Mouse (Mus musculus): ENCODE results near the gene Aqp11.

Aqp11 gene

GRCm38 (mm10) chr7:97747787-97748497, 9.9 kb upstream of the Aqp11 start:
- no peak for DNase-seq (ENCODE audit: low read depth)

GRCm38 (mm10) chr7:97747176-97747707, 9.2 kb upstream of the Aqp11 start:
- no peak for DNase-seq (ENCODE audit: low read depth)

- no peak for DNase-seq (ENCODE audit: low read depth)
Measured at GRCm38 (mm10) chr7:97745299-97745698, 7.2 kb upstream of the Aqp11 start.

- no peak for DNase-seq (ENCODE audit: low read depth)
Measured at GRCm38 (mm10) chr7:97741756-97742291, 3.7 kb upstream of the Aqp11 start.

GRCm38 (mm10) chr7:97740948-97741347, 2.9 kb upstream of the Aqp11 start:
- DNase-seq (ENCODE audit: low read depth): no peak

- no peak for DNase-seq (ENCODE audit: low read depth)
Measured at GRCm38 (mm10) chr7:97737256-97737637, 842 bp downstream of the Aqp11 start.

- no peak for DNase-seq (ENCODE audit: low read depth)
Measured at GRCm38 (mm10) chr7:97735886-97736420, 2.1 kb downstream of the Aqp11 start.

GRCm38 (mm10) chr7:97735021-97735420, 3.1 kb downstream of the Aqp11 start:
- DNase-seq (ENCODE audit: low read depth): no peak

GRCm38 (mm10) chr7:97733606-97734005, 4.5 kb downstream of the Aqp11 start:
- no peak for DNase-seq (ENCODE audit: low read depth)

GRCm38 (mm10) chr7:97730427-97730826, 7.7 kb downstream of the Aqp11 start:
- DNase-seq (ENCODE audit: low read depth): no peak

- no peak for DNase-seq (ENCODE audit: low read depth)
Measured at GRCm38 (mm10) chr7:97728666-97729614, 9.1 kb downstream of the Aqp11 start.

GRCm38 (mm10) chr7:97726778-97727177, 11.3 kb downstream of the Aqp11 start:
- DNase-seq (ENCODE audit: low read depth): no peak

- DNase-seq (ENCODE audit: low read depth): no peak
Measured at GRCm38 (mm10) chr7:97726080-97726479, 12.0 kb downstream of the Aqp11 start.

- DNase-seq (ENCODE audit: low read depth): no peak
Measured at GRCm38 (mm10) chr7:97725401-97725800, 12.7 kb downstream of the Aqp11 start.

GRCm38 (mm10) chr7:97723646-97724538, 14.2 kb downstream of the Aqp11 start:
- no peak for DNase-seq (ENCODE audit: low read depth)

- no peak for DNase-seq (ENCODE audit: low read depth)
Measured at GRCm38 (mm10) chr7:97722278-97722918, 15.7 kb downstream of the Aqp11 start.

GRCm38 (mm10) chr7:97720109-97720508, 18.0 kb downstream of the Aqp11 start:
- no peak for DNase-seq (ENCODE audit: low read depth)

- no peak for DNase-seq (ENCODE audit: low read depth)
Measured at GRCm38 (mm10) chr7:97719078-97719477, 19.0 kb downstream of the Aqp11 start.

- no peak for DNase-seq (ENCODE audit: low read depth)
Measured at GRCm38 (mm10) chr7:97717326-97717725, 20.8 kb downstream of the Aqp11 start.

GRCm38 (mm10) chr7:97714651-97715050, 23.4 kb downstream of the Aqp11 start:
- DNase-seq (ENCODE audit: low read depth): no peak

- no peak for DNase-seq (ENCODE audit: low read depth)
Measured at GRCm38 (mm10) chr7:97709204-97709603, 28.9 kb downstream of the Aqp11 start.
